Mouse (Mus musculus) CD4-positive helper T cell, adult 2 months (primary cell): ENCODE data around the gene Ccl27a.
"Not testable (repeated sequence)": the region's sequence is repeated elsewhere in the genome, so short reads cannot be mapped to it uniquely, and the experiment has no call there.

Experiments
- DNase-seq: peaks from one replicate; pipeline ENCODE4 v3.0.0-alpha.2; 2012; ENCODE audit warnings: low read depth, missing footprints, low spot score

The Ccl27a gene

DNA sequence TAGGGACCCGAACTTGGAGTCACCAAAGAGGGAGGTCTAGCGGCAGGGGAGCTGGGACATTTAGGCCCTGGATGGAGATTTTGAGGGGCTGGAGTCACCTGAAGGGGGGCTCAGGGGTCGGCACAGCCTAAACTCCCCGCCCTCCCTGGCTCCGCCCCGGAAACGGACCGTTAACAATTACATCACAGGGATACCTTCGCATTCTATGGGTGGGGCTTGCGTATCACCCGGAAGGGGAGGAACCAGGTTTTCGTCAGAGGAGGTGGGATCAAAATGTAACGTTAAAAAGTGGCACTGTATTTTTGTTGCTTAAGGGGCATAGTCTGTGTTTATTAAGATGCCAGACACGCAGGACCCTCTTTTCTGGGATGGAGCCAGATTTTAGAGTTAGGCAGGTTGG, at the start of gene Ccl27a:
TSS of gene Ccl27a (minus strand) at position 246 of the 400 bp plus-strand sequence.
- DNase-seq = peak; percentile 89

DNA sequence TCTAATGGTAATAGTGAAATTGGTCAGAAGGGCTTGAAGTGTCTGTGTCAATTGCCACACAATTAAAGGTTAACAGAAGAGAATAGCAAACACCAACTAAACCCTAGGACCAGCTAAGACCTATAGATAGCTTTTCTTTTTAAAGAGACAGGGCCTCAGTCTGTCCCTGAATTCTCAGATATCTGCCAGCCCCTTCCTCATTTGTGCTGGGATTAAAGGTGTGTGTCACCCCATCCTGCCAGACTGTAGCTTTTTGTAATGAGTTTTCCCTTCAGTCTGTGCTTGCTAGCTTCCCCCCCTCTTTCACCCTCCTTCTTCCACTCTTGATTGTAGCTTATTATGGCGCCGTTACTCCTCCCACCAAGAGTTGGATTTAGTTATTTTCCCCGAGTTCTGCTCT, 9.2 kb upstream of the Ccl27a start:
- DNase-seq = not testable (repeated sequence)

DNA sequence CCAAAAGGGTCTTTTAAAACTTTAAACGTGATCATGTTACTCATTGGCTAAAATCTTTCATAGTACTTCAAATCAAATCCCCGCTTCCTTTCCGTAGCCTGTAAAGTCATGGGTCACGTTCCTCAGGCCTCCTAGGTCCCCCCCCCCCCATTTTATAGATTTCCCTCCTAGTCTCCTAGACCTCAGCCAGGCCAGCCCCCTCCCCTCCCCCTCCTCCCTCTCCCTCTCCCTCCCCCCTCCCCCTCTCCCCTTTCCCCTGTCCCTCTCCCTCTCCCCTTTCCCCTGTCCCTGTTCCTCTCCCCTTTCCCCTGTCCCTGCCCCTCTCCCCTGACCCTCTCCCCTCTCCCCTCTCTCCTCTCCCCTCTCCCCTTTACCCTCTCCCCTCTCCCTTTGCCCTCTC, 8.7 kb upstream of the Ccl27a start:
- not testable (repeated sequence) for DNase-seq

DNA sequence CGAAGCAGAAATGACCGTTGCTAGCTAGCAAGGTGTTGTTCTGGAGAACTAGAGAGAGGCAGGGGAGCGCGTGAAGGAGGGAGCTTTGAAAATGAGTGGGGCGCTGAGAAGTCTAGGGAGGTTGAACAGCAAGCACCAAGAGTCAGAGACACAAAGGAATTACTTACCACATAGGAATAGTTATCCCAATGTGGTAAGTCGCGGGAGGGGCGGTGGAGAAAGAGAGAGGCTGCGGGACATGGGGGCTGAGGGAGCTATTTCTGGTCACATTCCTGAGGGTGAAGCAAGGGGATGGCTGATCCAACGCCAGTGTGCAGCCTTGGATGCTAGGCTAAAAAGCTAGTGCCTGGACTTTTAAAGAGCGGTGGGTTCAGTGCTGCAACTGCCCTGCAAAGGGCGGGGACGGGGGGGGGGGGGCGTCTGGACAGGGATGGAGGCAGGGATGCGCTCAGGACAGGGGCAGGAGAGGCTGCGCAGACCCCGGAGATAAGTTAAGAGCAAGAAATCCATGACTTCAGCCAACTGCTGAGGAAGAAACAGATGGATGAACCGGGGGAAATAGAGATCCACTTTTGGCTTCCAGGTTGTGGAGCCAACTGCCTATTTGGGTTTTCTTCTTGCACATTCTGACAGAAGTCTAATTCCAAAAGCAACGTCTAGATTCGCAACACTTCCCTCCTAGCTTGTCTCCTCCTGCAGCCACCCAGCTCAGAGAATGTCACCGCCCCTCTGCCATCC, 7.9 kb upstream of the Ccl27a start:
- DNase-seq = not testable (repeated sequence)

GRCm38 (mm10) chr4:41781271-41781670, 7.2 kb upstream of the Ccl27a start:
- not testable (repeated sequence) for DNase-seq

- not testable (repeated sequence) for DNase-seq
These were observed 1.8 kb upstream of the Ccl27a start for GRCm38 (mm10) chr4:41775840-41776239.

DNA sequence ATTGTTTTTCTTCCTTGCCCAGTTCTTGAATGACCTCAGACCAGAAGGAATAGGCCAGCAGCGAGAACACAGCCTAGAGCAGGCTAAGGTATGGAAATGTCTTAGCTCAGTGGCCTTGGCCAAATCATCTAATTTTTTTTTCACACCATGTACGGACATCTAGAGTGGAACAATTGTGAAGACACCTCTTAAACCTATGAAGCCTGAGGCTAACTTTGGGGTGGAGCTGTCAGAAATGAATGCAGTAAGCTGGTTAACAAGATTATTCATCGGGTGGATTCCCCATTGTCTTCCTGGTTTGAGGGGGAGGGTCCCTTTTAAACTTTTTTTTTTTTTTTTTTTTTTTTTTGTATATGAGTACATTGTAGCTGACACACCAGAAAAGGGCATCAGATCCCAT, 459 bp upstream of the Ccl27a start:
- DNase-seq = peak; percentile 49

- peak; percentile 77 for DNase-seq
These were observed 545 bp downstream of the Ccl27a start for GRCm38 (mm10) chr4:41773502-41773901.

- not testable (repeated sequence) for DNase-seq
These were observed 1.1 kb downstream of the Ccl27a start for GRCm38 (mm10) chr4:41772946-41773345.

- DNase-seq = not testable (repeated sequence)
These were observed 6.7 kb downstream of the Ccl27a start for GRCm38 (mm10) chr4:41767301-41767700.

GRCm38 (mm10) chr4:41763176-41763575, 10.9 kb downstream of the Ccl27a start:
- not testable (repeated sequence) for DNase-seq

DNA sequence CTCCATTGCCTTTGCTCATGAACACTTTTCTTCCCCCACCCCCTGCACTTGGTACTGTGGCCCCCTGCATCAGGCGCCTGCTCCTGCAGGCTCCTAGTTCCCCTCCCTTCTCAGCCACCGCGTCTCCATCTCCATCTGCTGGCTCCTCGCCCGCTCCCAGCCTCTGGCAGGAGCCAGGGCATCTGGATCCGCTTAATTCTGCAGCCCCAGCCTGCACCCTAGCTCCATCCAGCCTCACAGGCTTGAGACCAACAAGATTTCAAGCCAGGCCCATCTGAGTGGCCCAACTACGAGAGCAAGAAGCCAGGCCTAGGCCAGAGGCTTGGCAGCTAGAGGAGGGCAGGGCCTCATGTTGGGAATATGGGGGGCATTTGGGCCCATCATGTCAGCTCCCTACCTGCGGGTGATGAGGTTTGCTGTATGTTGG, 11.3 kb downstream of the Ccl27a start:
- not testable (repeated sequence) for DNase-seq

GRCm38 (mm10) chr4:41762099-41762687, 11.9 kb downstream of the Ccl27a start:
- DNase-seq = no peak

- no peak for DNase-seq
These were observed 12.4 kb downstream of the Ccl27a start for GRCm38 (mm10) chr4:41761680-41762079.

- no peak for DNase-seq
These were observed 13.1 kb downstream of the Ccl27a start for GRCm38 (mm10) chr4:41760911-41761310.

DNA sequence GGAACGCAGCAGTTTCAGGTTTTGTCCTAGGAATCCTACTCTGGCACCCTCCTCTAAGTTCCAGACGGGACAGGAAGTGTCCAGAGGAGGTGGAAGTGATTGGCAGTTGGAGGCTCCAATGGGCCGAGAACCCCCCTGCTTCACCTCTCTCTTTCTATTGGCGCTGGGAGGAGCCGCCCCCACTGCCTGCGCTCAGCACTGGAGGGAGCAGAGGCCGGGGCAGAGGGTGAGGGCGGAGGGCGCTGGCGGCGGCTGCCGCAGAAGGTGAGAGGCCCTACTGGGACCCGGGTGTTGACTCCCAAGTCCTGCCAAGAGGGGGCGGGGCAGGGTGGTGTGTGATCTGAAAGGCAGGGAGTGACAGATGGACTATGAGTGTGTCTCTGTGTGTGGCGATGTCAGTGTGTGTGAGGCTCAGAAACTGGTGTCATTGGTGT, 13.7 kb downstream of the Ccl27a start:
- DNase-seq = peak; percentile 35

GRCm38 (mm10) chr4:41759656-41760287, 14.3 kb downstream of the Ccl27a start:
- no peak for DNase-seq

GRCm38 (mm10) chr4:41759206-41759605, 14.8 kb downstream of the Ccl27a start:
- DNase-seq = no peak

DNA sequence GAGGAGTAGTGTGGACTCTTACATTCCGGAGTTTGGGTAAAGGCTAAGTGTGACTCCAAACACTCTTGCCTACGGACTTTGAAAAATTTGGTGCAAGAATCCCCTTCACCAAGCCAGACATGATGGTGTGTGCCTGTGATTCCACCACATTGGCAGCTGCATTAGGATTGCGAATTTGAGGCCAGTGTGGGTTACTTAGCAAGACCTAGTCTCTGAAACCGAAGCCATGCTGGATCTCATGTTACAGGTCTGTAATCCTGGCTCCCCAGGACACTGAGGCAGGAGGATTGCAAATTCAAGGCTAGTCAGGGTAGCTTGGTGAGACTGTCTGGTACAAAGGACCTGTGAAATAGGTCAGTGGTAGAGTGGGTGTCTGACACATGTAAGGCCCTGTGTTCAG, 15.3 kb downstream of the Ccl27a start:
- DNase-seq = no peak

DNA sequence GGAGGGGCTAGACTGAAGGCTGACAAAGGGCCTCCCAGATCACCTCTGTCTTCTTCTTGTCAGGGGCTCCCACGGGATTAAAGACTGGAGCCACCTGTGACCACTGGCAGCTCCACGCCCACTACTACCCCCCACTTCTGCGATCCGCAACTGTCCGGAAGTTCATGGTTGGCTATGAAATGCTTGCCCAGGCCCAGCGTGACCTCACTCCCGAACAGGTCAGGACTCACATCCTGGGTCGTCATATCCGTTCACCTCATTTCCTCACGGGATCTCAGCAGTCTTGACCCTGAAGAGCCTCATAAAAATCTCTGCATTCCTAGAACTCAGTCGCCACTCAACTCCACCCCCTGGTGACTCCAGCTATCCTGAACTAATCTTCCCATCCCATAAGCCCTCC, 16.0 kb downstream of the Ccl27a start:
- no peak for DNase-seq

DNA sequence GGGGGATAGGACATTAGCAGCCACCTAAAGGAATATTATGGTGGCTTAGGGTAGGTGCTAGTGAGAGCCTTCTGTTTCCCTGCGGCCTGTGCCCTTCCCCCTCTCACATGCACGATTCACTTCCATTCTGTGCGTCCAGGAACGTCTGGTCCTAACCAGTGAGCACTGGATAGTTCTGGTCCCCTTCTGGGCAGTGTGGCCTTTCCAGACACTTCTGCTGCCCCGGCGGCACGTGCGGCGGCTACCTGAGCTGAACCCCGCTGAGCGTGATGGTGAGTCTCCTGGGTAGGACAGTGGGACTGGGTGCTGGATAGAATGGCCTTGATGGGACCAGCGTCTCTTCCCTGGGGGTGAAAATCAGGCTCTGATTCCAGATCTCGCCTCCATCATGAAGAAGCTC, 16.7 kb downstream of the Ccl27a start:
- no peak for DNase-seq

DNA sequence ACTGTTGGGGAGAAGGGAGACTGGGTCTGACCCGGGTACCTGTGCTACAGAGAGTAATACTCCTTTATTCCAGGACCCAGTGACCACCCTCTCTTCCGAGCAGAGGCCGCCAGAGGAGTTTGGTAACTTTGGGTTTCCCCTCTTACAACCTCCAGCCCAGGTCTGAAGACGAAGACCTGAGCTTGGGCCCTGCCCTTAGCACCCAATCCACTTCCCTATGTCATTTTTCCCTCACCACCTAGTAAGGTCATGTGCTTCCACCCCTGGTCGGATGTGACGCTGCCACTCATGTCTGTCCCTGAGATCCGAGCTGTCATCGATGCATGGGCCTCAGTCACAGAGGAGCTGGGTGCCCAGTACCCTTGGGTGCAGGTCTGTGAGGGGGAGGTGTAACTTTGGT, 17.6 kb downstream of the Ccl27a start:
- DNase-seq = no peak
